Mouse (Mus musculus): ENCODE data around the gene Rspo4. TPM values are rescaled to one million over a fixed set of nuclear protein-coding genes. Genes with fewer than 3 reads are reported as not detected.

The Rspo4 gene
- total and polyA plus RNA-seq, 3 experiments, result 0.11 TPM; not detected in 2

- Histone ChIP-seq H3K4me3 (ENCODE audit: low read depth, low read length) (no peak overlapping the region), H3K27me3 (ENCODE audit: insufficient read depth, low read length) (peaks cover 2% of the 10 kb centered on the region; the same call in 1 of the 2 replicates), H3K4me1 (ENCODE audit: insufficient read depth, low read depth, low read length) (no peaks in the 10 kb centered on the region), H3K36me3 (replicated peaks) (no peaks in the 10 kb centered on the region), H3K9me3 (replicated peaks) (no peaks in the 10 kb centered on the region)
- no peak for TF ChIP-seq GATA1 (IDR thresholded peaks at IDR 0.05; ENCODE audit: borderline replicate concordance, low read length)
- ATAC-seq (ENCODE audit: extremely low read depth, insufficient number of reproducible peaks, low FRiP score, poor library complexity, severe bottlenecking) (no peak), DNase-seq (ENCODE audit: low spot score) (no peak)
Measured at GRCm38 (mm10) chr2:151894209-151894980, 51.7 kb downstream of the Rspo4 start.

- no peaks in the 10 kb centered on the region for H3K4me1 ChIP-seq (ENCODE audit: insufficient read depth, low read depth, low read length)
- no peaks in the 10 kb centered on the region for H3K36me3 ChIP-seq (replicated peaks)
- ATAC-seq (ENCODE audit: extremely low read depth, insufficient number of reproducible peaks, low FRiP score, poor library complexity, severe bottlenecking) (no peak), DNase-seq (ENCODE audit: low spot score) (no peak)
- H3K9me3 ChIP-seq (replicated peaks), result no peaks in the 10 kb centered on the region
- peaks cover 2% of the 10 kb centered on the region; the same call in 1 of the 2 replicates for H3K27me3 ChIP-seq (ENCODE audit: insufficient read depth, low read length)
- no peak for TF ChIP-seq GATA1 (IDR thresholded peaks at IDR 0.05; ENCODE audit: borderline replicate concordance, low read length)
- no peak for TF ChIP-seq POLR2AphosphoS5 (IDR thresholded peaks at IDR 0.05; ENCODE audit: insufficient replicate concordance, low read depth, low read length)
- TF ChIP-seq TAL1 (conservative IDR thresholded peaks at IDR 0.05; ENCODE audit: low read depth, low read length), result no peak
- TF ChIP-seq CTCF (IDR thresholded peaks at IDR 0.05; ENCODE audit: low read depth, low read length), result no peak
- TF ChIP-seq GATA2 (IDR thresholded peaks at IDR 0.05; ENCODE audit: borderline replicate concordance, low read depth, low read length), result no peak
- no peak overlapping the region for H3K4me3 ChIP-seq (ENCODE audit: low read depth, low read length)
Measured at GRCm38 (mm10) chr2:151895911-151896310, 53.2 kb downstream of the Rspo4 start.

- Histone ChIP-seq H3K4me1 (ENCODE audit: insufficient read depth, low read depth, low read length) (no peaks in the 10 kb centered on the region), H3K4me3 (ENCODE audit: low read depth, low read length) (no peak overlapping the region), H3K36me3 (replicated peaks) (no peaks in the 10 kb centered on the region), H3K9me3 (replicated peaks) (no peaks in the 10 kb centered on the region), H3K27me3 (ENCODE audit: insufficient read depth, low read length) (peaks cover 2% of the 10 kb centered on the region; the same call in 1 of the 2 replicates)
- no peak for DNase-seq (ENCODE audit: low spot score)
- no peak for ATAC-seq (ENCODE audit: extremely low read depth, insufficient number of reproducible peaks, low FRiP score, poor library complexity, severe bottlenecking)
- TF ChIP-seq POLR2AphosphoS5 (IDR thresholded peaks at IDR 0.05; ENCODE audit: insufficient replicate concordance, low read depth, low read length) (no peak), GATA1 (IDR thresholded peaks at IDR 0.05; ENCODE audit: borderline replicate concordance, low read length) (no peak), GATA2 (IDR thresholded peaks at IDR 0.05; ENCODE audit: borderline replicate concordance, low read depth, low read length) (no peak), CTCF (IDR thresholded peaks at IDR 0.05; ENCODE audit: low read depth, low read length) (no peak), TAL1 (conservative IDR thresholded peaks at IDR 0.05; ENCODE audit: low read depth, low read length) (no peak)
Measured at GRCm38 (mm10) chr2:151898106-151898505, 55.4 kb downstream of the Rspo4 start.

GRCm38 (mm10) chr2:151900845-151901244, 58.1 kb downstream of the Rspo4 start:
- no peak for DNase-seq (ENCODE audit: low spot score)
- ATAC-seq (ENCODE audit: extremely low read depth, insufficient number of reproducible peaks, low FRiP score, poor library complexity, severe bottlenecking), result no peak
- no peaks in the 10 kb centered on the region for H3K9me3 ChIP-seq (replicated peaks)
- no peaks in the 10 kb centered on the region; the same call in 1 of the 2 replicates for H3K27me3 ChIP-seq (ENCODE audit: insufficient read depth, low read length)
- TF ChIP-seq POLR2AphosphoS5 (IDR thresholded peaks at IDR 0.05; ENCODE audit: insufficient replicate concordance, low read depth, low read length), result no peak
- no peak for TF ChIP-seq GATA2 (IDR thresholded peaks at IDR 0.05; ENCODE audit: borderline replicate concordance, low read depth, low read length)
- TF ChIP-seq TAL1 (conservative IDR thresholded peaks at IDR 0.05; ENCODE audit: low read depth, low read length), result no peak
- TF ChIP-seq GATA1 (IDR thresholded peaks at IDR 0.05; ENCODE audit: borderline replicate concordance, low read length), result no peak
- TF ChIP-seq CTCF (IDR thresholded peaks at IDR 0.05; ENCODE audit: low read depth, low read length), result no peak
- H3K36me3 ChIP-seq (replicated peaks), result no peaks in the 10 kb centered on the region
- H3K4me1 ChIP-seq (ENCODE audit: insufficient read depth, low read depth, low read length), result no peaks in the 10 kb centered on the region
- H3K4me3 ChIP-seq (ENCODE audit: low read depth, low read length), result no peak overlapping the region

GRCm38 (mm10) chr2:151903267-151903666, 60.5 kb downstream of the Rspo4 start:
- Histone ChIP-seq H3K9me3 (replicated peaks) (no peaks in the 10 kb centered on the region), H3K4me1 (ENCODE audit: insufficient read depth, low read depth, low read length) (no peaks in the 10 kb centered on the region), H3K36me3 (replicated peaks) (no peaks in the 10 kb centered on the region), H3K27me3 (ENCODE audit: insufficient read depth, low read length) (no peaks in the 10 kb centered on the region; the same call in 1 of the 2 replicates), H3K4me3 (ENCODE audit: low read depth, low read length) (no peak overlapping the region)
- TF ChIP-seq POLR2AphosphoS5 (IDR thresholded peaks at IDR 0.05; ENCODE audit: insufficient replicate concordance, low read depth, low read length) (no peak), CTCF (IDR thresholded peaks at IDR 0.05; ENCODE audit: low read depth, low read length) (no peak), GATA2 (IDR thresholded peaks at IDR 0.05; ENCODE audit: borderline replicate concordance, low read depth, low read length) (no peak), GATA1 (IDR thresholded peaks at IDR 0.05; ENCODE audit: borderline replicate concordance, low read length) (no peak), TAL1 (conservative IDR thresholded peaks at IDR 0.05; ENCODE audit: low read depth, low read length) (no peak)
- DNase-seq (ENCODE audit: low spot score) (no peak), ATAC-seq (ENCODE audit: extremely low read depth, insufficient number of reproducible peaks, low FRiP score, poor library complexity, severe bottlenecking) (no peak)

- DNase-seq (ENCODE audit: low spot score), result no peak
- H3K9me3 ChIP-seq (replicated peaks), result no peaks in the 10 kb centered on the region
- H3K27me3 ChIP-seq (ENCODE audit: insufficient read depth, low read length), result no peaks in the 10 kb centered on the region
- no peak overlapping the region for H3K4me3 ChIP-seq (ENCODE audit: low read depth, low read length)
- no peak for ATAC-seq (ENCODE audit: extremely low read depth, insufficient number of reproducible peaks, low FRiP score, poor library complexity, severe bottlenecking)
- no peaks in the 10 kb centered on the region for H3K4me1 ChIP-seq (ENCODE audit: insufficient read depth, low read depth, low read length)
- no peaks in the 10 kb centered on the region for H3K36me3 ChIP-seq (replicated peaks)
- TF ChIP-seq POLR2AphosphoS5 (IDR thresholded peaks at IDR 0.05; ENCODE audit: insufficient replicate concordance, low read depth, low read length) (no peak), TAL1 (conservative IDR thresholded peaks at IDR 0.05; ENCODE audit: low read depth, low read length) (no peak), GATA1 (IDR thresholded peaks at IDR 0.05; ENCODE audit: borderline replicate concordance, low read length) (no peak)
Measured at GRCm38 (mm10) chr2:151903933-151904332, 61.2 kb downstream of the Rspo4 start.

Measured in G1E (cell line).